Mouse (Mus musculus) megakaryocyte, adult 5-6 weeks (primary cell): ENCODE results near the gene Psmb9. TPM values are rescaled to one million over a fixed set of nuclear protein-coding genes. Genes with fewer than 3 reads are reported as not detected.
A peak's percentile ranks its signal among the peaks of the same experiment; 100 is the strongest.
"Not testable (repeated sequence)": the region's sequence is repeated elsewhere in the genome, so short reads cannot be mapped to it uniquely, and the experiment has no call there.

Experiments used
- ATAC-seq: 2 replicates; pipeline ENCODE4 v1.8.0; 2016; ENCODE audit warnings: mild to moderate bottlenecking, inconsistent platforms; ENCODE audit not compliant: poor library complexity, severe bottlenecking
- total RNA-seq, 2 experiments: library from RNA; stranded (forward) in 1 of 2; stranded (reverse) in 1 of 2; fragments of 153-499, 151-499 nt in 1 of 2; fragments of 221-1000, 200-1000 nt in 1 of 2; gene quantifications; 2 replicates each; pipeline versions ENCODE4 v1.2.3 to v1.2.4; 2015 to 2017

Gene Psmb9
- total RNA-seq (2015) (142 and 149 TPM in 2 replicates), total RNA-seq (2017) (78.7 and 125 TPM in 2 replicates)

- peak; percentile 91 for ATAC-seq
These were observed at the start of gene Psmb9, which contains the start of gene Tap1 for GRCm38 (mm10) chr17:34187261-34187916. TSS of gene Psmb9 (minus strand) at chr17:34187764. TSS of gene Tap1 (plus strand) at chr17:34187553.

DNA sequence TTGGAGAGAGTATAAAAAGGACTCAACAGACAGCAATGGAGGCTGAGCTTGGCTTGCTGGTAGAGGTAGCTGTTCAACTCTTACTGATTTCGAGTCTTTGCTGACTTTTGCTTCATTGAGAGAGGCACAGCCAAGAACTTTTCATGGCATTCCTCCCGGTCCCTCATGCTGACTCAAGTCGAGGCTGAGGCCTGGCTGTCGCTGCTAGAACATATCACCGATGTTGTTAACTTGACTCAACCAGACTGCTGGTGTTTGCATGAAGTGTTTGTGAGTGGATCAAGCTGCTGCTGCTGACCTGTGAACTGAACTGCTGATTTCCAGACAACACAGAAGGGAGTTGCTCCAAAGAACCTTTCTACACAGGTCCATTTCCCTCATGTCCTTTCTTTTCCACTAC is 49.1 kb upstream of the Psmb9 start:
- no peak for ATAC-seq

GRCm38 (mm10) chr17:34234926-34235325 is 47.4 kb upstream of the Psmb9 start:
- peak; percentile 99 for ATAC-seq

DNA sequence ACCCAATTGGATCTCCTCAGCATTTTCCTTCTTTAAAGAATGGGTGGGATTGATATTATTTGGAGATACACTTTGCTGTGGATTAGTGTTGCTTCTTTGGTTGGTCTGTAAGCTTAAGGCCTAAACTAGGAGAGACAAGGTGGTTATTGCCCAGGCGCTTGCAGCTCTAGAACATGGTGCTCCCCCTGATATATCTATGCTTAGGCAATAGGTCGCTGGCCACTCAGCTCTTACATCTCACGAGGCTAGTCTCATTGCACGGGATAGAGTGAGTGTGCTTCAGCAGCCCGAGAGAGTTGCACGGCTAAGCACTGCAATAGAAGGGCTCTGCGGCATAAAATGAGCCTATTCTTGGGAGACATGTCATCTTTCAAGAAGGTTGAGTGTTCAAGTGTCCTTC is 44.5 kb upstream of the Psmb9 start:
- not testable (repeated sequence) for ATAC-seq

- not testable (repeated sequence) for ATAC-seq
These were observed 43.4 kb upstream of the Psmb9 start for GRCm38 (mm10) chr17:34230971-34231370.

DNA sequence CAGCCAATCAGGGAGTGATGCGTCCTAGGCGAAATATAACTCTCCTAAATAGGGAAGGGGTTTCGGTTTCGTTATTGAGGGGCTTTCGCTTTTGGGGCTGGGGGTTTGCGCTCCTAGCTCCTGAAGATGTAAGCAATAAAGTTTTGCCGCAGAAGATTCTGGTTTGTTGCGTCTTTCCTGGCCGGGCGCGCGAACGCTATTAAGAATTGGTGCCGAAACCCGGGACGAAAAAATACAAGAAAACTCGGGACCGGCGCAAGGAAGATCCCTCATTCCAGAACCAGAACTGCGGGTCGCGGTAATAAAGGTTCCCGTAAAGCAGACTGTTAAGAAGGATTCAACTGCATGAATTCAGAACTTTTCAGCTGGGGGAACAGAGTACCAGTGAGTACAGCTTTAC is 38.3 kb upstream of the Psmb9 start:
- not testable (repeated sequence) for ATAC-seq

DNA sequence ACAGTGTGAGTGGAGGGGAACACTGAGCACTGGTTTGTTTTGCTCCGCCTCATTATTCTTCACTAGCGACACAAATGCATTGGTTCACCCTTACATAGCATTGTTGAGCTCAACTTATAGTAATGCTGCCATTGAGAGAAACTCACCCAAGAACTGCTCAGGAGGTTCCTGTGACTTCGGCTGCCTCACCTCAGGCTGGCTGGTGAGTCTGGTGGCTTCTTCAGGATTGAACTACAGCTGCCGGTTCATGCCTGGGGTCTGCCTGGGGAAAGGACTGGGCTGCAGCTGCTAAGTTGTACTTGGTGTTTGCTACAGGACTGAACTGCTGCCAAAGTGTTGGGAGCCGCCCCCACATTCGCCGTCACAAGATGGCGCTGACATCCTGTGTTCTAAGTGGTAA is 37.9 kb upstream of the Psmb9 start:
- ATAC-seq: no peak

- no peak for ATAC-seq
These were observed 37.3 kb upstream of the Psmb9 start for GRCm38 (mm10) chr17:34224816-34225215.

- ATAC-seq: not testable (repeated sequence)
These were observed 32.8 kb upstream of the Psmb9 start for GRCm38 (mm10) chr17:34220401-34220800.

GRCm38 (mm10) chr17:34219801-34220200 is 32.2 kb upstream of the Psmb9 start:
- not testable (repeated sequence) for ATAC-seq

DNA sequence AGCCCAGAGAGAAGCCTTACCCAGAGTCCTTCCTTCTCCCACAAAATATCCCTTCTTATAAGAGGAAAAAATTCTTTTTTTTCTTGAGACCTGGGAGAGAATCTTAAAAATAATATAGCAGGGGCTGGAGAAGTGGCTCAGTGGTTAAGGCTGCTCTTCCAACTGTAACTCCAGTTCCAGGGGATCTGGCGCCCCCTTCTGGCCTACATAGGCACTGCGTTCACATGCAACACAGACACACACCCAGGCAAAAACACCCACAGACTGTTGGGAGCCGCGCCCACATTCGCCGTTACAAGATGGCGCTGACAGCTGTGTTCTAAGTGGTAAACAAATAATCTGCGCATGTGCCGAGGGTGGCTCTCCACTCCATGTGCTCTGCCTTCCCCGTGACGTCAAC is 31.5 kb upstream of the Psmb9 start:
- ATAC-seq: peak; percentile 71

- no peak for ATAC-seq
These were observed 31.1 kb upstream of the Psmb9 start for GRCm38 (mm10) chr17:34218675-34219074.

DNA sequence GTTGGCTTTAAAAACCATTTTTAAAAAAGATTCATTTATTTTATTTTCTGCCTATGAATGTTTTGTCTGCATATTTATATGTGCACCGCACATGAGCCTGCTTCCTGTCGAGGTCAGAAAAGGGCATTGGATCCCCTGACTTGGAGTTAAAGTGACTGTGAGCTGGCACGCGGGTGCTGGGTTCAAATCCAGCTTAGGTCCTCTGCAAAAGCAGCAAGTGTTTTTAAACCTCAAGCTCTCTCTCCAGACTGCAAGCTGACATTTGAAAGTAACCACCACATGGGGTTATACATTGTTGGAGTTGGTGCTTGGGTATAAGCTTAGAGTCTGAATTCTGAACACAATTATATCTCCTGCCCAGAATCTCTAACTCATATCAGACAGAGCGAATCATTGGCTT is 30.4 kb upstream of the Psmb9 start:
- ATAC-seq: no peak

DNA sequence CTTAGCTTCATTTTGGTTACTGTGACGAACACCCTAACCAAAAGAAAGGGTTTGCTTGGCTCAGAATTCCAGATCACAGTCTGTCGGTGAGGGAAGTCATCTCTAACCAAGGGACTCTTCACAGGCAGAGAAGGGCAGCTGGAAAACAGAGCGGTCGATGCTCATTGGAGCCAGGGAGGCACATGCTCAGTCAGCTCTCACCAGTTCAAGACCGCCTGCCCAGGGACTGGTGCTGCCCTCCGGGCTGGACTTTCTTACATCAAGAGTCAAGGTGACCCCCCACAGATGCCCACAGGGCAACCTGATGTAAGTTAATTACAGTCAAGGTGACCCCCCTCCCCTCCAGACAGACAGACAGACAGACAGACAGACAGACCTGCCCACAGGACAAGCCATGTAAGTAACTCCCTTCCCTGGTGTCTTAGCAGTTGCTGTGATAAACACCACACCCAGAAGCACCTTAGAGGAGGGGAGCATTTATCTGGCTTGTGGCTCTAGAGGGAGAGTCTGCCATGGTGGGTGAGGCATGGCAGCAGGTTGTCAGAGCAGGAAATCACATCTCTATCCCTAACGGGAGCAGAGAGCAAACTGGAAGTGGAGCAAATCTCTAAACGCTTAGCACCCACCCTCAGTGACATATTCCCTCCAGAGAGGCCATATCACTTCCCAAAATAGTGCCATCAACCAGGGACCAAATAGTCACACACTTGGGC is 29.8 kb upstream of the Psmb9 start:
- no peak for ATAC-seq

DNA sequence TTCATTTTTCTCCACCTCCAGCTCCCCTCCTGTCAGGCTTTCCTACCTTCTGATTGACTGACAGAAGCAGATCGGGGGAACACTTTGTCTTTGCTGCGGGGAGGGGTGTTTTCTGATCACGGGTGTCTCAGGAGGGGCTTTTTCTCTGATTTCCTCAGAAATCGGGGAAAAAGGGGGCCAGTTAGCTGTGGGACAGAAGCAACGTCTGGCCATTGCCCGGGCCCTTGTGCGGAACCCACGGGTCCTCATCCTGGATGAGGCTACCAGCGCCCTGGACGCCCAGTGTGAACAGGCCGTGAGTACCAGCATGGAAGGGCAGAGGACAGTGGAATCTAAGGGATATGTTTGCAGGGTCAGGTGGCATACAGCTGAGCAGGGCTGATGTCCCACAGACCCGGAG is 27.6 kb upstream of the Psmb9 start:
- ATAC-seq: no peak

GRCm38 (mm10) chr17:34213936-34214335 is 26.4 kb upstream of the Psmb9 start:
- no peak for ATAC-seq

- ATAC-seq: peak; percentile 47; the same call in 1 of the 2 replicates
These were observed 24.3 kb upstream of the Psmb9 start for GRCm38 (mm10) chr17:34211746-34212365.

GRCm38 (mm10) chr17:34210599-34210998 is 23.0 kb upstream of the Psmb9 start:
- peak; percentile 43 for ATAC-seq

DNA sequence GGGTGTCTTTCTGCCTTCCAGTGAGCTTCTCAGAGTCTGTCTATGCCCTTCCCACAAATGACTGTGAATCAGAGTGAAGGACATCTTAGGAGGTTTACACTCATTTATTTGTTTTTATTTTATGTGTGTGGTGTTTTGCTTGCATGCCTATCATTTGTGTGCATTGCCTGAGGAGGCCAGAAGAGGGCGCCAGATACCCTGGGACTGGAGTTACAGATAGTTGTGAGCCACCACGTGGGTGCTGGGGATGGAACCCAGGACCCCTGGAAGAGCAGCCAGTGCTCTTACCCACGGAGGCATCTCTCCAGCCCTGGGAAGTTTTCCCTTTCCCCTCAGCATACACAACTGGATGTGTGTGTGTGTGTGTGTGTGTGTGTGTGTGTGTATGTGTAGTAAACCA is 22.1 kb upstream of the Psmb9 start:
- ATAC-seq: no peak

- ATAC-seq: no peak
These were observed 20.9 kb upstream of the Psmb9 start for GRCm38 (mm10) chr17:34208421-34208820.

GRCm38 (mm10) chr17:34207866-34208265 is 20.3 kb upstream of the Psmb9 start:
- ATAC-seq: no peak

DNA sequence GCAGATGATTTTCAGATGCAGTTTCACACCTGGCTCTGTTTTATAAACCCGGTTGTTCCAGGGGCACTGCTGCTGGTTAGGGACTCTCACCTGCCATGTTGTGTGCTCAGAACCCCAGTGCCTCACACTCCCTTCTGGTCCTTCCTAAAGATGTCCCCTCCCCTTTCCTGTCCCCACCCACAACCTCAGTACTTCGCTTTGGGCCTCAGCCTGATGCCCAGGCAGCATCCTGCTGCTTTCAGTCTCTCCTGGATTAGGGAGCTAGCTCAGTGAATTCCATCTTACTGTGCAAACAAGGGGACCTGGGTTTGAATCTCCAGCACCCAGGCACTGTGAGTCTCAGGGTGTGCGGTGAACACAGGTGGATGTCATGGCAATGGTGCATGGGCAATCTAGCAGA is 19.9 kb upstream of the Psmb9 start:
- ATAC-seq: no peak
